Mouse (Mus musculus) heart, adult 8-10 months (tissue): ENCODE measurements at regions not wholly inside any gene's neighbourhood (a gene's known extent, or its start where the extent isn't known, plus 50 kb on each side); places are given as distances from the start of the nearest gene placed in this dataset.

Experiments
- DNase-seq: peaks from one replicate; pipeline ENCODE4 v3.0.0; 2022; ENCODE audit warnings: low spot score

DNA sequence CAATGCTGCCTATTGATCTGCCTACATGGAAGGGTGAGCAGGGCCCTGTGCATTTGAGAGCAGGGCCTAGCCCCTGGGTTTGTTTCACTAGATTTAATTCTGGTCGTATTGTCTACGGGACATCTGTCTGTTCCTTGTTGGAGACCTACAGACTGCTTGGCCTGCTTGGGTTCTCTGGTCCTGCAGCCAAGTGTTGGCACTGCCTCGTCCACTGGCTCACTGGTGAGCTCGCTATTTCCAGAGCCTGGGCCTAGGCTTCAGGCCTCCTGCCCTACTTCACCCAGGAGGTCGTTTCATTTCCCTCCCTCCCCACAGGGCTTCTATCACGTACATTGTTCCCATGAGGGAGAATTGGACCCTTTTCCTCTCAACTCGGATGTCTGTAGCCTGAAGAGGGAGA is 62.2 kb upstream of the Blcap start:
- DNase-seq, result no peak

DNA sequence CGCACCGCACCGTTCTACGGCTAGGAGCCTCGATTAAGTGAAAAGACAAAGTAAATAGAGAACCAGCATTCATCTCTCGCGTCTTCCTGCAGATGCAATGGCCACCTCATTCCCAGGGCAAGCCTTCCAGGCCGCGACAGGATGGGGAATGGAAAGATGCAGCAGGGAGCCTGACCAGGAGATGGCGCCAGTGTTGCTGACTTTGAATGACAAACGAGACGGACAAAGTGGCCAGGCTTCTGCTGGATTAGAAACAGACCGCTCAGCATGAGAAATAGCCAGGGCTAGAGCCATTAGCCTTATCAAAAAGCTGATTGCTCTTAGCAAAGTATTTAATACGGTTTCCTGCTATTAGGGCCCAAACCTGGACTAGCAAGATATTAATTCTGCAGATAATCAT is 64.6 kb upstream of the Blcap start:
- DNase-seq, result peak; percentile 75

DNA sequence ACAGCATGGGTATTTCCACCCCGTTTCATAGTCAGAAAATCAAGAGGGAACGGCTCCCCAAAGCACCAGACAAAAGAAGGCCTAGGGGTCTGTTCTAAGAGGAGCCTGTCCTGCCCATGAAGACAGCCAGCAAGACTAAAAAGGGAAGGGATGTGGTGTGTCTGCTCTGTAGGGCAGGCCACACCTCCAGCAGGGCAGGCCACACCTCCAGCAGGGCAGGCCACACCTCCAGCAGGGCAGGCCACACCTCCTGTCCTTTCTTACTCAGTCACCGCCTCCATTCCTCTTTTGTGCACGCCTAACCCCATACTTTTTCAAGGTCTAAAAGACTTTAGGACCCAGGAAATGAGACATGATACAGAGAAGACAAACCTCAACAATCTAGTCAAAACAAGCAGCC is 69.8 kb upstream of the Blcap start:
- no peak for DNase-seq

DNA sequence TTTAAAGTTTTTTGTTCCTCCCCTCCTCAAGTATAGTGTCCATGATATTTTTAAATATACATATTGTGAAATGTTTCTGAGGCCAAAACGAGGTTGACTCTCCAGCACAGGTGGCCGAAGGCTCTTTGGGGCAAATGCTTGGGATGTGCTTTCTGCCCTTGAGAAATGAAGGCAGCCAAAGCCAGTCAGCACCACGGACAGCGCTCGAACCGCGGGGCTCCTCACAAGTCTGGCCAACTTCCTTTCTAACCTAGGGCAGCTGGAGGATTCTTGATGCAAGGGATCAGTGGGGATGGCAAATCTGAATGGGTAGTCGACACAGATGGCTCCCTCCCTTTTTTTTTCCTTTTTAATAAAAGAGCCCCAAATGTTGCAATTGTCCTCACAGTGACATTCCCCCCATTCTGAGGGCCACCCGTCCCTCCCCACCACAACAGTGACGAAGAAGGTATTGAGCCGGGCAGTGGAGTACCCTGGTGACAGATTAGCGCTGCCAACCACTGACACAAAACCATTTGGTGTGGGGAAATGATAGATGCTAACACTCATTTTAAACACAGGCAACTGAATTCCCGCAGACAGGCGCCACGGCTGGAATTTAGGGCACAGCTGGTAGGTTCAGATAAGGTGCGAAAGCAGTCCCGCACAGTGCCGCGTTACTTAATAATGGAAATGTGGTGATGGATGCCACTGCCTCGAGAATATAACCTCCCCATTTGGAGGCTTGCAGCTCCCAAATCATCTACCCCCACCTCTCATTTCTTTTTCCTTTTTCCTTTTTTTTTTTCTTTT is 73.4 kb upstream of the Ctnnbl1 start:
- DNase-seq, result no peak

DNA sequence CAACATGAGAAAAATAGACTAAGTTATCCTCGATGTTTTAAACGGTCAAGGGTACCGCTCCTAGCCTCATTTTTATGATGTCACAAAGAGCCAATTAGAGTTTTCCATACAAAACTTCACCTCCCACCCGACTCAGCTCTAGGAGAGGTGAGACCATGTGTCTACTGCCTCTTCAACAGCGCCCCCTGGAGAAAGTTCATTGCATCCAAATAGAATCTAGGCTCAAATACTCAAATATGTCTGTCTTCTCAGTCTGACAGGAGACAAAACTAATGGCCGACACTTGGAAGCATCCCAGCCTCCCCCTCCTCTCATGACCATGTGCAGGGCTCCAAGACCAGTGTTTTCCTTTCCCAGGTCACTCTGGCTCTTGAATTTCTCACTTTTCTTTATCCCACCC is 72.7 kb upstream of the Ctnnbl1 start:
- no peak for DNase-seq

DNA sequence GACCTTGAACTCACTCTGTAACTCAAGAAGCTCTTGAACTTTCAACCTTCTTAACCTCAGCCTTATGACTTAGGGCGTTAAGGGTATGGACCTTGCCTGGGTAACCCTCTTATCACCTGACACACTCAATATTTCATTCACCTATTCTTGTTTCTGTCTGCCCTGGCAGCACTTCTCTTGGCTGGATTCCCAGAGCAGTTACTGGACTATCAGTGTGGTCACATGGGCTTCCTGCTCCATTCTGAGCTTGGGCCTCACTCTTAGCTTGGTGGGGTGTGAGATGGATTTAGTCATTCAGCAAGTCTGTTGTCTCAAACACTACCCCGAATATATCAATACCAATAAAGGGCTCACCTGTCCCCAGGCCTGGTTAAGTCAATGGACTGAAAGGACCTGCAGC is 67.0 kb upstream of the Ctnnbl1 start:
- peak; percentile 60 for DNase-seq

DNA sequence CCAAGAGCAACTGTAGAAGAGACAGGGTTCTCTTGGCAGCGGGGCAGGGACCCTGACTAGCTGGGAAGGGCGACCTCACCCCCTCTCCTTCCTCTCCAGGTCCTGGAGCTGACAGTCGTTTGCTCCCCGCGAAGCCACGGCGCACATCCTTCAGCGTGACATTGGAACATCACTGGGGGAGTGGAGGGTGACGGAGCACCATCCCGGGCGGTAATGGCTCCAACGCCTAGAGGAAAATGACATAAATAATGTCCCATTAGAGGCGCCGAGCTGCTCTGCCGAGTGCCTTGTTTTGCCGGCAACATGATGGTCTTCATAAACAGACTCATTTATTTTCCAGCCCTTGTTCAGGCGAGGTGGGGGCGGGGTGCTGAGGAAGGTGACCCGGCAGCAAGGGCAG is 62.3 kb upstream of the Ctnnbl1 start:
- DNase-seq, result no peak

DNA sequence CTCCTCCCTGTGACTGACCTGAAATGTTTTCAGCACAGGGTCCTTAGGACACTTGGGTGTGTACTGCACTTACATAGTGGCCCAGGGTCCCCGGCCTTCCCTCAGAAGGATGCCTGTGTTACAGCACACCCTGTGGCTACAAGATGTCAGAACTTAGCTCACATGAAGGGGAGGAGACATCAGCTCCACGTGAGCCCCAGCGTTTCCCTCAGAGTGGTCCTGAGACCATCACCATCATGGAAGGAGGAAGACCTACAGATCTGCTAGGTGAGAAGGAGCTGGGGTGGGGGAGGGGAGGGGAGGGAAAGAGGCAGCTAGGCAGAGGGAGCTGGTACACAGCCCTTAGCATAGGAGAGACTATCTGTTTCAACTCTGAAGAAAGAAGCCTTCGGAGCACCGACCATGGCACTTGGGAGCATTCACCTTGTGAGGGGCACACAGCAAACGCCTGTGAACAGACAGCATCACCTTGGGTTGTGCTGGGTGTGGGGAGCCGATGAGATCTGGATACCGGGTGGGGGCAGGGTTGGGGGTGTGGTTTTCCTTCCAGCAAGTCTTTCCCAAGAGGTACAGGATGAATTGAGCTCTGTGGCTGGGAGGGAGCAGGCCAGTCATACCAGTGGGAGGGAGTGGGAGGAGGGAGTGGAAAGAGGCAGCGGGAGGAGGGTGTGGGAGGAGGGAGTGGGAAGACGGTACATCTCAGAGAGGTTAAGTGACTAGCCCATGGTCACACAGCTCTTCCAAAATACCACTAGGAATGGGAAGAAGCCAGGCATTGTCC is 60.6 kb upstream of the Ctnnbl1 start:
- no peak for DNase-seq

DNA sequence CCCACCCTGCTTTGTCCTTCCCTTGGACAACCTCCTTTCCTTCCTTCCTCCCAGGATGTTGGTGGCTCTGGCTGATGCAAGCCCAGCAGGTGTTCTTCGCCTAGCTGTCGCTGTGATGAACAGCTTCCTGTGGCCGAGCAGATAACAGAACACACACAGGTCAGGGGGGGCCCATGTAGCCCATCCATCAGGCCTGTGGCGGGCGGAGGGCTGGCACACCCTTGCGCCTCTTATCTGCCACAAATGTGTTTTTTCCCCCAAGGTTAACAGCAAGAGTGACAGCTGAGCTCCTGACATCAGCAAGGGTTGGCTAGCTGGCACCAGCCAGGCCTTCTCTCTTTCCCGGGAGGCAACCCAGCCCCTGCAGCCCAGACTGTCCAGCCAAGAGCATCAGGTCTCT is 59.9 kb upstream of the Ctnnbl1 start:
- DNase-seq, result no peak

DNA sequence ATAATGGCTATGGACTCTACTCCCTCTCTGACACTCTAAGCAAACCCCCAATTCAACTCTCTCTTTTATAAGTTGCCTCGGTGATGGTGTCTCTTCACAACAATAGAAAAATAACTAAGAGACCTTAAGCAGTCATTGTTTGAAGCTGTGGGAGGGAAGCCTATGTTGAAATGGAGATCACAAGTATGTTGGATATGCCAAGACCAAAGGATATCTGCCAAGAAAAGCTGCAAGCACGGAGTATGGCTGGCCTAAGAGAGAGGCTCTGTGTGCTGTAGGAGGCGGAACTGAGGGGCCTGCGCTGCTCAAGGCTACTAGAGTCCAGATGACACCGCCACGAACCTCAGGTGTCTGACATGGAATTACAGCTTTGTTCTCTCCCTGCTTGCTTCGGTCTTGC is 55.3 kb upstream of the Ctnnbl1 start:
- no peak for DNase-seq
